25 mouse cellular contexts compared by ENCODE assay signal in genomic region chr5:119544681-119545080, GRCm38 (mm10).
DNase-seq lines count a peak whose midpoint lies in the region; ATAC-seq and TF ChIP-seq lines count a peak whose summit lies in the region.
"Had no signal": no experiment of that assay in that cellular context is flagged by ENCODE, and none has a peak within 500 bp of the region (broad histone marks: within the 10 kb centered on the region; RNA-seq: fewer than 3 reads in every experiment).

No protein-coding gene starts in this region.

- H3K4me1 ChIP-seq in heart, embryonic 14.5 days (ENCODE audit: control insufficient read depth in 2 of 2, insufficient read depth in 2 of 2, low read length in 2 of 2): no peaks in the 10 kb centered on the region
- H3K4me1 ChIP-seq in limb, embryonic 14.5 days (ENCODE audit: control insufficient read depth, insufficient read depth, low read length): peaks cover 10% of the 10 kb centered on the region; the same call in 1 of the 2 replicates
- peaks cover 11% of the 10 kb centered on the region for H3K4me1 ChIP-seq in limb, embryonic 10.5 days
- H3K4me1 ChIP-seq: forebrain, embryonic 10.5 days; megakaryocyte, embryonic 14.5 days; midbrain, embryonic 13.5 days had no signal

- no peak for TF ChIP-seq POLR2A in limb, embryonic 14.5 days (IDR thresholded peaks at IDR 0.05; ENCODE audit: borderline replicate concordance, extremely low read depth, insufficient read depth, insufficient read length)

- WGBS in heart, embryonic 14.5 days: 40% methylated on average over 11 of the region's 11 CpGs
- WGBS in limb, embryonic 14.5 days: 45% methylated on average over 11 of the region's 11 CpGs
- WGBS in limb, embryonic 10.5 days: 67% methylated on average over 11 of the region's 11 CpGs

- no peak overlapping the region for H3K4me3 ChIP-seq in heart, embryonic 14.5 days (ENCODE audit: control insufficient read depth in 1 of 2, insufficient read depth in 1 of 2, low read depth in 1 of 2, low read length in 2 of 2)
- H3K4me3 ChIP-seq in limb, embryonic 14.5 days (replicated peaks; ENCODE audit: low read length): no peak overlapping the region
- no peak overlapping the region for H3K4me3 ChIP-seq in limb, embryonic 10.5 days
- H3K4me3 ChIP-seq: forebrain, embryonic 10.5 days; megakaryocyte, embryonic 14.5 days; midbrain, embryonic 13.5 days had no signal

- no peak overlapping the region for H3K9ac ChIP-seq in heart, embryonic 14.5 days (ENCODE audit: low read length)
- H3K9ac ChIP-seq in limb, embryonic 14.5 days (ENCODE audit: low read depth, low read length, severe bottlenecking): no peak overlapping the region
- H3K9ac ChIP-seq: forebrain, postnatal 0 days; hindbrain, embryonic 14.5 days; midbrain, embryonic 13.5 days had no signal

- no peaks in the 10 kb centered on the region for H3K9me3 ChIP-seq in heart, embryonic 14.5 days (ENCODE audit: control insufficient read depth, low read length)
- no peaks in the 10 kb centered on the region for H3K9me3 ChIP-seq in limb, embryonic 14.5 days (ENCODE audit: control insufficient read depth, low read length)
- H3K9me3 ChIP-seq in limb, embryonic 10.5 days (replicated peaks): no peaks in the 10 kb centered on the region
- H3K9me3 ChIP-seq: forebrain, embryonic 10.5 days; midbrain, embryonic 13.5 days had no signal

- H3K27me3 ChIP-seq in heart, embryonic 14.5 days (ENCODE audit: control insufficient read depth, insufficient read depth, low read length): peaks cover 16% of the 10 kb centered on the region
- H3K27me3 ChIP-seq in limb, embryonic 14.5 days (ENCODE audit: control insufficient read depth, insufficient read depth, low read length): 0 out of 2 replicates have a peak, but pooled peaks cover 14% of the 10 kb centered on the region
- H3K27me3 ChIP-seq in limb, embryonic 10.5 days (ENCODE audit: low read depth, poor library complexity, severe bottlenecking): peaks cover 36% of the 10 kb centered on the region
- H3K27me3 ChIP-seq: CH12.LX; megakaryocyte, embryonic 14.5 days; midbrain, embryonic 13.5 days; Patski had no signal

- no peaks in the 10 kb centered on the region for H3K36me3 ChIP-seq in heart, embryonic 14.5 days (ENCODE audit: control insufficient read depth, insufficient read depth, low read length)
- no peaks in the 10 kb centered on the region for H3K36me3 ChIP-seq in limb, embryonic 14.5 days (ENCODE audit: control insufficient read depth, insufficient read depth, low read length)
- H3K36me3 ChIP-seq in limb, embryonic 10.5 days: no peaks in the 10 kb centered on the region
- H3K36me3 ChIP-seq: forebrain, embryonic 10.5 days; G1E; midbrain, embryonic 13.5 days had no signal

- 0 out of 2 replicates have a peak overlapping the region, but pooled peaks have one; percentile 0 for H3K4me2 ChIP-seq in heart, embryonic 14.5 days (ENCODE audit: low read length)
- H3K4me2 ChIP-seq in limb, embryonic 14.5 days (replicated peaks; ENCODE audit: low read depth, low read length, severe bottlenecking): no peak overlapping the region
- H3K4me2 ChIP-seq: hindbrain, embryonic 14.5 days; midbrain, embryonic 13.5 days had no signal

- no peak for DNase-seq in heart, adult 8-10 months (ENCODE audit: low spot score)
- peak; percentile 58 for DNase-seq in limb, embryonic 14.5 days (ENCODE audit: low spot score)
- DNase-seq in limb, embryonic 10.5 days (ENCODE audit: low spot score): no peak
- peak; percentile 32 for DNase-seq in urinary bladder, postnatal 14 days (ENCODE audit: low spot score)
- no peak for DNase-seq in urinary bladder, postnatal 10 days (ENCODE audit: low spot score)
- DNase-seq in ovary, adult 18-20 months (ENCODE audit: low spot score): no peak
- DNase-seq: adrenal gland, postnatal 36 days; B cell, adult 2 months; cerebellum, adult 9-10 months; forebrain, postnatal 0 days; kidney, adult 2 months; left cerebral cortex, postnatal 4 days; thymus, adult 2 months; thymus, postnatal 4 days had no signal

- ATAC-seq in heart, embryonic 14.5 days (ENCODE audit: insufficient number of reproducible peaks, insufficient read depth, low FRiP score, low read depth): no peak
- ATAC-seq in limb, embryonic 14.5 days (ENCODE audit: low FRiP score, low read depth): peak; percentile 37
- ATAC-seq: forebrain, postnatal 0 days; inflammation-experienced regulatory T-cells, adult 6 months; midbrain, embryonic 13.5 days; Patski had no signal

- no peak overlapping the region for H3K27ac ChIP-seq in heart, embryonic 14.5 days (replicated peaks in 1 of 2; ENCODE audit: control insufficient read depth in 1 of 2, insufficient read depth in 1 of 2, low read depth in 2 of 2, low read length in 2 of 2)
- H3K27ac ChIP-seq in limb, embryonic 14.5 days (replicated peaks; ENCODE audit: low read depth, low read length): no peak overlapping the region
- H3K27ac ChIP-seq in limb, embryonic 10.5 days: no peak overlapping the region
- H3K27ac ChIP-seq: forebrain, embryonic 10.5 days; hindbrain, embryonic 14.5 days; kidney, postnatal 0 days; midbrain, embryonic 13.5 days; stomach, postnatal 0 days had no signal

Comparison
In these comparisons a context has a peak if more than half of its experiments do, and no peak if none do; other contexts are left out.
1. DNase-seq: peak in limb, embryonic 14.5 days (single experiment) and urinary bladder, postnatal 14 days (single experiment); none in heart, adult 8-10 months (single experiment), limb, embryonic 10.5 days (single experiment), urinary bladder, postnatal 10 days (single experiment) and ovary, adult 18-20 months (single experiment).